Mouse (Mus musculus) cerebellum, adult 2 months (tissue): Measurements from ENCODE around the gene Nf2.

Experiments
- CTCF ChIP-seq: fragments of 200-500 bp; IDR thresholded peaks from 2 replicates; pipeline ENCODE4 v1.5.1; 2011; ENCODE audit warnings: low read depth, mild to moderate bottlenecking, control low read depth, low read length, moderate library complexity, borderline replicate concordance; ENCODE audit not compliant: insufficient read depth
- POLR2A ChIP-seq: fragments of 200-500 bp; IDR thresholded peaks from 2 replicates; pipeline ENCODE4 v1.6.1; 2011; ENCODE audit warnings: low read length, control low read depth, borderline replicate concordance; ENCODE audit not compliant: insufficient read depth

- TF ChIP-seq CTCF (peak; percentile 47; the same call in 1 of the 2 replicates), POLR2A (no peak)
Observed at GRCm38 (mm10) chr11:4885385-4885903, 36.1 kb upstream of the Nf2 start.
